Mouse (Mus musculus) T-helper 1 cell (primary cell): Measurements from ENCODE around the gene Zbtb44.

Experiments
- in situ Hi-C: fragments of 300-600 bp; cut with MboI, MseI; formaldehyde crosslinking; loops from one replicate; pipeline ENCODE4 v1.15.1; 2025; ENCODE audit warnings: high pct_unique_total_duplicates

The Zbtb44 gene

DNA sequence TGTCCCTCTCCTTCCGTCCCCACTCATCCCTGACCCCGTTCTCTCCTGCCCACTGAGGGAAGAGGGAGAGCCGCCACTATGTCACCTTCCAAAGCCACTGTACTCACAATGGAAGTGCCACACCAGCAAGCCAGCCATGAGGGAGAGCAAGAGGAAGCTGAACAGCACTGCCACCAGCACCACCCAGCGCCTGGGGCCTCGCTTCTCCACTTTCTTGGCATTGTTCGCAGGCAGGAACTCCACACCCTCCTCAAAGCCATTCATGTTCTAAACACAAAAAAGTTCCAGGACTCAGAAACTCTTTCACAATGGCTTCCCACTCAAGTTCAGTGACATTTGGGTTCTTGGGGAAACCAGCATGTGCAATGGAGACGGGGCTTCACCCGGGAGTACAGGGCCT, 78.0 kb downstream of the Zbtb44 start:
- in situ Hi-C loops: loop anchor here (25.0 kb wide), 1 partner anchor 1446 kb away; no protein-coding TSS in a partner anchor

- in situ Hi-C loops: loop anchor here (25.0 kb wide), 1 partner anchor 1453 kb away; no protein-coding TSS in a partner anchor
Observed at GRCm38 (mm10) chr9:31115586-31115985, 85.1 kb downstream of the Zbtb44 start.

DNA sequence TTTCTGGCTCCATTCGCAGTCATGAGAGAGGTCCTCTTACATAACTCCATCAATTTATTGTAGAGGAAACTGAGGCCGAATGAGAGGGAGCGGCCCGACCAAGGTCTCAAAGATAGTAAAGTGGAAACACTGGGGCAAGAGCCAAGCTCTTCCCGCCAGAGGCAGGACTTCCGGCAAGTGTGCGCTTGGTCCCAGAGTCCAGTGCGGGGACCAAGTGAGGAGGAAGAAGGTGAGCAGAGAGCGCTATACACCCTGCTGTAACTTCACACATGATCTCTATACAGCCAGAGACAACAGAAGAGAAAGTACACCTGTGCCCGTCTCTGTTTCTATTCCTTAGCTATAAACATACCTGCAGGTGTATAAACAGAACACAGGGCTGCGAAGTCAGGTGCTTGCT, 86.6 kb downstream of the Zbtb44 start:
- in situ Hi-C loops: loop anchor here (25.0 kb wide), 1 partner anchor 1455 kb away; no protein-coding TSS in a partner anchor

DNA sequence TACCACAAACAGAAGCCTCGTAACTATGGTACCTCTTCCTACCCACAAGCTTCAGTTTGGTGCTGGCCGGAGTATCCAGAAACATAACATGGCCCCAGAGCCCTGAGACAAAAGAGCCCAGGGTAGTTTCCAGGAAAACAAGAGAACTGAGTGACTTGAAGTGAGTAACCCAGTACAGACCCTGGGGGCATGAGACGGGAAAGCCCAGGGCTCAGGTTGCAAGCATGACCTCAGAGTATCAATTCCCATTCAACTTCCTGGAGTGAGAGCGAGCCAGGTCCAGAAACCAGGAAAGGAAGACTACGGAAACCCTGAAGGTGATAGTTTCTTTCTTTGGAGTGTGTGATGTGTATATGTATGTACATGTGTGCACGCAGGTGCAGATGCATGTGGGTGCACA, 87.0 kb downstream of the Zbtb44 start:
- in situ Hi-C loops: loop anchor here (25.0 kb wide), 1 partner anchor 1455 kb away; no protein-coding TSS in a partner anchor

DNA sequence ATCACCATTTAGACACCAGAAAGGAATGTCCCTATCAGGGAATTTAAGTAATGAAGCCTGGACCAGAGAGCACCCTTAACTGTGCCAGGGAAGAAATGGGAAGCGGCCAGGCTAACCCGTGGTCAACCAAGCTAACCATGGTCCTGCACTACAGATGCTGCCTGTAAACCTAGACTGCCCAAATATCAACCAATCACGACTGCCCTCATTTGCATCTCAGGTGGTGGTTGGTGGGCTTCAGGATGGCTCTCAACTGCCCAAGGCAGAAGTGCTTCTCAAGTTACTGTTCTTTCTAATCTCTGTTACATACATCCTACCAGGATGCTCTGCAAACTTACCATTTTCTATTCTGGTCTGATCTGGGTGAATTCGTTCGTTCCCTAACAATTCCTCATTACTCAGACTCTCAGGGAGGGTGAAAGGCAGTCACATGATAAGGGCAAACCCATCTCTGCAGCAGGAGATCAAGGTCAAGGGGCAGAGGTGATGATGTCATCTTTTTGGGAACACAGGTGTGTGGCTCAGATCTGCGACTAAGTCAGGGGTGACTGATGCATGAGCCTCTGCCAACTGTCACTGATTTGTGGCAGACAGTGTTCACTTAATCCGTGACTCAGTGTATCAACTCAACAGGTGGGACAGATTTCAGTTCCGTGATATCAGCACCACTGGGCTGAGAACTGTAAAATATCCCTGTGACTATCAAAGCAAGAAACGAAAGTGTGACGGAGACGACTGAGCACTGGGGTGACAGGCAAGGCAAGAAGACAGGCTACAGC, 88.3 kb downstream of the Zbtb44 start:
- in situ Hi-C loops: loop anchor here (25.0 kb wide), 1 partner anchor 1456 kb away; no protein-coding TSS in a partner anchor

DNA sequence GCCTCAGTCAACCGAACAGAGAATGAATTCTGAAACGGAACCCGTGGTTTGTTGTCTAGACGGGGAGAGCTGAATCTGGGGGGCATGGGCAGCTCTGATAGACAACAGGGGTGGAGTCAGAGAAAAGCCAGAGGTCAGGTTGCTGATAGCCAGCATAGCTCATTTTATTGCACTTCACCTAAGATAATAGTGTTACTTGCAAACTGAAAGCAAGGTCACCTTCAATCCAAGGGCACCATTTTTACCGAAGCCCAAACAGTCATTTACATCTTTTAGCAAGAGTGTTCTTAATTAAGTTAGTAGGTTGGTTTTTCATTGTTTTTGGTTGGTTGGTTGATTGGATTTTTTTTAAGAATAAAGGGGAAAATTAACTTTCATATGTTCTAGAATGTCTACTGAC, 89.0 kb downstream of the Zbtb44 start:
- in situ Hi-C loops: loop anchor here (25.0 kb wide), 1 partner anchor 1457 kb away; no protein-coding TSS in a partner anchor

GRCm38 (mm10) chr9:31119882-31120532, 89.6 kb downstream of the Zbtb44 start:
- in situ Hi-C loops: loop anchor here (25.0 kb wide), 1 partner anchor 1458 kb away; no protein-coding TSS in a partner anchor

- in situ Hi-C loops: loop anchor here (25.0 kb wide), 1 partner anchor 1458 kb away; no protein-coding TSS in a partner anchor
Observed at GRCm38 (mm10) chr9:31120533-31120915, 90.1 kb downstream of the Zbtb44 start.

GRCm38 (mm10) chr9:31122464-31123030, 92.1 kb downstream of the Zbtb44 start:
- in situ Hi-C loops: loop anchor here (25.0 kb wide), 1 partner anchor 1460 kb away; no protein-coding TSS in a partner anchor
